Mouse (Mus musculus): Measurements from ENCODE around the gene Necab2.

Necab2 gene

DNA sequence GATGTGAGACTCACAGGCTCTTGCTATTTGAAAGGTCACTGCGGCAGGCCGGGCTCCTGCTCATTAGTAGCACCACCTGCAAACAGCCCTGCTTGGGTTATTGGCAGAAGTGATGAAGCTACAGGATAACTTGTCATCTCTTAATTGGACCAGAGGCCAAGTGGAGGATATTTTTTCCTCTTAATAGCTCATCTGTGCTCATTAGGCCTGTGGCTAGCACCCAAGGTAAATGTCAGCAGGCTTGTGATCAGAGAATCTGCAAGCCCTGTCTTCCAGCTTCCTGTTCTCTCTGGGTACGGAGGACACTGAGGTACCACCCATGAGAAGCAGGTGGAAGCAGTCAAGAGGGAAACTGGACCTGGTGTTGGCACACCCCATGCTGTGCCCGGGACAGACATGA lies 4.6 kb downstream of the Necab2 start:
- DNase-seq (ENCODE audit: low read depth, low spot score) = no peak

- no peak for DNase-seq (ENCODE audit: low read depth, low spot score)
Observed at GRCm38 (mm10) chr8:119452919-119453318, 6.4 kb downstream of the Necab2 start.

DNA sequence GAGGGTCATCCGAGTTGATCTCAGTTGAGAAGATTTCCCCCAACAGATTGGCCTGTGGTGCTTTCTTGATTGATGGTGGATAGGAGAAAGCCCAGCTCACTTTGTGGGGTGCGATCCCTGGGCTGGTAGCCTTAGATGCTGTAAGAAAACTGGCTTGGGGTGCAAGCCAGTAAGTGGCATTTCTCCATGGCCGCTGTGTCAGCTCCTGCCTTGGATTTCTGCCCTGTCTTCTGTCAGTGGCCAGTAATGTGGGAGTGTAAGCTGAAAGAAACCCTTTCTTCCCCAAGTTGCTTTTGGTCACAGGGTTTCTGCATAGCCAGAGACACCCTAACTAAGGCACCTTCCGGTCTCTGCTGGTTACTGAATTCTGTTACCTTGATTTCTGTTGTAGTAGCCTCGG lies 9.5 kb downstream of the Necab2 start:
- DNase-seq (ENCODE audit: low read depth, low spot score) = no peak

DNA sequence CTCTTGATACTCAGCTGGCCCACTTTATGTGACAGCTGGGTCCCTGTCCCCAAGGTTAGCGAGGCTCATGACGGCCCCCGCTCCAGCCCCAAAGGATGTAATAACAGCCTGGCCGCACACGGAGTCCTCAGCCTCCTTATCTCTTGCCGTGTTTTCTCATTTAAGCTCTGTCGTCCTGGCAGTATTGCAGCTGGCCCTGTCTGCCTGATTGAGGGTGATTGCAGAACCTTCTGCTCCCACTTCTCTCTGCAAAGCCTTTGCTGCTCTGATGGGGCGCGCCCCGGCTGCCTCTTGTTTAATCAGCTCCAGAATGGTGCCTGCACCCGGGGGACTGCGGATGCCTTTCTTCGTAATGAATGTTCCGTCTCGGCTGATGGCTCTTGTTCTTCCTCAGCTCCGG lies 13.2 kb downstream of the Necab2 start:
- DNase-seq (ENCODE audit: low read depth, low spot score) = no peak

GRCm38 (mm10) chr8:119461356-119461755 lies 14.8 kb downstream of the Necab2 start:
- no peak for DNase-seq (ENCODE audit: low read depth, low spot score)

DNA sequence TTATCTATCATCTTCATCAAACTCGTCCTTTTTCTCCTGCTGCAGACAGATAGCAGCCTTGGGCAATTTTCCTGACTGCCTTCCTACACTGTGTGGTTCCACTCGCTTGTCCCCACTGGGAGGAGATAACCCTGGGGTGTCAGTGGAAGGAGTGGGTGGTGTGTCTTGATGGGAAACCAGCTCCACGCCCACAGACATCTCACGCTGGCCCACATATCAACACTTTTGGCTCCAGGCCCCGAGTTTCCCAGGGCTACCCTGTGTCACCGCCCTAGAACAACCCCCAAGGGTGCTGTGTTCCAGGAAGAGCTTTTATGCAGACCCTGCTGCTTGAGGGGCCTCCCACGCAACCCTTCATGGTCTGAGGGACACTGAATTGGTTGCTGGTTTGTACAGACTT lies 17.2 kb downstream of the Necab2 start:
- DNase-seq (ENCODE audit: low read depth, low spot score) = no peak

DNA sequence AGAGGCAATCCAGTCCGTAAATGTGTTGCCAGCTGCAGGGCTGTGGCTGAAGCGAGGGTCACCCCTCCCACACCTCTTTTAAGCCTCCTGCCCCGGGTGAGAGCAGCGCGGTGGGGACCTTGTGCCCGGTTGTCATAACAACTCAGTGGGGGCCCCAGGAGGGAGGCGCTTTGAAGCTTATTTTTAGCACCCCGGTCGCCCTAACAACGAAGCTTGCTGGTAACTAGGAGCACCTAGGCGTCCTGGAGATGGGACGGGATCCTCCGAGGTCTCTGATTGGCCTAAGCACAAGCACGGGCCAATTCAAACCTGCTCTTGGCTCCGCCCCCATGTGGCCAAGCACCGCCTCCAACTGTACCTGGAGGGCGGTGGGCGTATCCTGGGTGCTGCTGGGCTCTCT lies 19.6 kb downstream of the Necab2 start:
- DNase-seq (ENCODE audit: low read depth, low spot score) = no peak

DNA sequence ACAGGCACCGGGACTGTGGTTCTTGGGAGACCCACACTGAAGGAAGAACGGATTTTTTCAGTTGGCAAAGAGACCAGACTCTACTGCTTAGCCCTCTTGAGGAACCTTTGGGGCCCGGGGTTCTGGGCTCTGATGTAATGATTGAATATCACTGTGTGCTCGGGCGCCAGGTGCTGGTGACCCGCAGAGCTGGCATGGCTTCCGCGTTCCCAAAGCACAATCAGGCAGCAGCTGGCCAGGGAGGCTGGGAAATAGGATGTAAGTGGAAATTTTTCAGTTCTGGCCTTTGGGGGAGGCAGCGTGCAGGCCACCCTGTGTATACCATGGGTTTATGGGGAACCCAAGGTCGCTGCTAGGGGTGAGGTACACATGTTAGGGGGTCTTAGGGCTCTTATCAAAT lies 20.3 kb downstream of the Necab2 start:
- no peak for DNase-seq (ENCODE audit: low read depth, low spot score)

- DNase-seq (ENCODE audit: low read depth, low spot score) = no peak
Observed at GRCm38 (mm10) chr8:119468091-119468490, 21.6 kb downstream of the Necab2 start.

- no peak for DNase-seq (ENCODE audit: low read depth, low spot score)
Observed at GRCm38 (mm10) chr8:119478684-119479083, 32.2 kb downstream of the Necab2 start.

GRCm38 (mm10) chr8:119484145-119484896 lies 37.8 kb downstream of the Necab2 start:
- no peak for DNase-seq (ENCODE audit: low read depth, low spot score)

- DNase-seq (ENCODE audit: low read depth, low spot score) = no peak
Observed at GRCm38 (mm10) chr8:119487093-119487492, 40.6 kb downstream of the Necab2 start.

- peak; percentile 82 for DNase-seq (ENCODE audit: low read depth, low spot score)
Observed at GRCm38 (mm10) chr8:119496848-119497247, 50.3 kb downstream of the Necab2 start.

DNA sequence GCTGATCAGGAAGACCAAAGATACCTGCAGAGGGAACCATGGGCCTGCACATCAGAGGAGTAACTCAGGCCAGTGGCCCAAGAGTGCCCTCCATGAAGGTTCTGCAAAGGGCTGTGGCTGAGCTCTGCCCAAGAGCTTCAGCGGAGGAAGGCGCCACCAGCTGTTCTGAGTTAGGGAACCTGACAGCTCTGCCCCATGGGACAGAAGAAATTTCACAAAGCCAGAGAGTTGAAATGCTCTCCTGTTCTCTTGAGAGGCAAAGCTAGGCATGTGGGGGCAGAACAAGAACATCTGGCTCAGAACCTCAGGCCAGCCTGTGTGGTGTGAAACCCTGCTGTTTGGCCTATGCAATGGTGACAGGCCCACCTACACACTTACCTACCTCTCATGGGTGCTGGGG lies 53.3 kb downstream of the Necab2 start:
- DNase-seq (ENCODE audit: low read depth, low spot score) = no peak

DNA sequence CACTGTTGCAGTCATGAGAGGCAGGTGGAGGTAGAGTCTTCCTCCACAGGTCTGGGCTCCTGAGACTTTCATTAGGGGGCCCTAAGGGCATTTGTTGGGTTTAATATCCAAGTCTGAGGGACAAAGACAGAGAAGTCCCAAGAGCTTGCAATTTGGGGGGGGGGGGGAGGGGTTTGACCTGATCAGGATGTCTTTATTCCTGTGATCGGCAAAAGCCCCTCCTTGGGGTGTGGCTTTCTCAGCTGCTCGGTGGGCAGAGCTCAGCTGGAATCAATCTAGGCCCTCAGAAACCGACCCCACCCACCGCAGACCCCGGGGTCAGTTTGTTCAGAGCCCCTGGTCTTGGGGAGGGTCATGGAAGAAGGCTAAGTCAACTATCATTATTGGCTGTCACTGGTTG lies 55.1 kb downstream of the Necab2 start, which contains the start of gene Slc38a8:
Gene Slc38a8 (minus strand): TSS at position 101 of the 400 bp plus-strand sequence.
- no peak for DNase-seq (ENCODE audit: low read depth, low spot score)

DNA sequence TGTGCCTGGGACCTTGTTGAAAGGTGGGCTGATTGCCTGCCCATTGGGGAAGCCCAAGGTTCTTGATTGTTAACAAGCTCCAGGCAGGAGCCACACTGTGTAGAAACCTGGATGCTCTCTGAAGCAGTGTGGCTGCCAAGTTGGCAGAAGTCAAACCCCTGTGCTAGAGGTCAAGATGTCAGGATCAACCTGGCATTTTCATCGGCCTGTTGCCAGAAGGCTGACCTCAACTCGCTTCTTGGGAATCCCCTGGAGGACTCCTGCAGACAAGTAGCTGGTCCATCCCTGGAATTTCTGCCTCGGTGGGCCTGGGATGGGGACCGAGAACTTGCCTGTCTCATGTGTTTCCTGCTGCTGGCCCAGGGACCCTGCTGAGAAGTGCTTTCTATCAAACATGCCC lies 55.6 kb downstream of the Necab2 start:
- DNase-seq (ENCODE audit: low read depth, low spot score) = no peak

DNA sequence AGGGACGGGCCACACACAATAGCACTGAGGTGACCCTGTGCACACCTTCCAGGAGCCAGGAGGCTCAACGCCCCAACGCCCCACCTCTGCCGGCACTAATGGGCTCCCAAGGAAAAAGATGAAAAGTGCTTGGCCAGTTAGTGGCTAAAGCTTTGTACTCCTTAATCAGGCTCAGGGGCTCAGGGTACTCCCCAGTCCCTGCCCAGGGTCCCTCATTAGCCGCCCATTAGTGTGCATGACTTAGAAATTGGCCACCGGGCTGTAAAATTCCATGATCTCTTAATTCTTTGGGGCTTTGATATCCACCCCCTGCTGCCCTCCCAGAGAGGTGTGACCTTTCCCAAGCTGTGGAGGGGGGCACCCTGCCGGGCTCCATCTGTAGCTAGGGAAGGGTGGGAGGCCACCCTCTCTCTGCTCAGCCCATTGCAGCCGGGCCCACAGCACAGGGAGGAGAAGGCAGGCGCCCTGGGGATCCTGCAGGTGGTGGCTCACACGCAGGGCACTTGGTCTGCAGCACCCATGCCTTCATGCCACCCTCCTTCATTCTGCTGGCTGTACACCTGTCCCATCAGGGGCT lies 56.8 kb downstream of the Necab2 start:
- DNase-seq (ENCODE audit: low read depth, low spot score) = no peak

GRCm38 (mm10) chr8:119505488-119505887 lies 59.0 kb downstream of the Necab2 start:
- no peak for DNase-seq (ENCODE audit: low read depth, low spot score)

- DNase-seq (ENCODE audit: low read depth, low spot score) = no peak
Observed at GRCm38 (mm10) chr8:119506106-119506505, 59.6 kb downstream of the Necab2 start.

GRCm38 (mm10) chr8:119510471-119510870 lies 64.0 kb downstream of the Necab2 start:
- DNase-seq (ENCODE audit: low read depth, low spot score) = no peak

GRCm38 (mm10) chr8:119511722-119512121 lies 65.2 kb downstream of the Necab2 start:
- DNase-seq (ENCODE audit: low read depth, low spot score) = no peak

DNA sequence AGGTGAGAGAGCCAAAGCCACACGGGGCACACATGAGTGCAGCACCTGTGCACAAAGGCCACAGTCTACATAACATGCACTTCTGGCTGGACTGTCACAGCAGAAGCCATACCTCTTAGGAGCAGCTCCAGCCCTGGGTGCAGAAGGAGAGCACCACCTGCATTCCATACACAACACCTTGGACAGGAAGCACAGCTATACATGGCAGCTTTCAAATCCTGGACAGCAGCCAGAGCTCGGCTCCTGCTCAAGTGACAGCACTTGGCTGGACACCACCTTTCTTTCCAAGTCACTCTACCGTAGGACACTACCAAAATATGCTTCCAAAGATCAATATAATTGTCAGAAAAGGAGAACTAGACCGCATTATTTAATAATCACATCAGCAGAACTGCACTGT lies 66.9 kb downstream of the Necab2 start:
- DNase-seq (ENCODE audit: low read depth, low spot score) = no peak

DNA sequence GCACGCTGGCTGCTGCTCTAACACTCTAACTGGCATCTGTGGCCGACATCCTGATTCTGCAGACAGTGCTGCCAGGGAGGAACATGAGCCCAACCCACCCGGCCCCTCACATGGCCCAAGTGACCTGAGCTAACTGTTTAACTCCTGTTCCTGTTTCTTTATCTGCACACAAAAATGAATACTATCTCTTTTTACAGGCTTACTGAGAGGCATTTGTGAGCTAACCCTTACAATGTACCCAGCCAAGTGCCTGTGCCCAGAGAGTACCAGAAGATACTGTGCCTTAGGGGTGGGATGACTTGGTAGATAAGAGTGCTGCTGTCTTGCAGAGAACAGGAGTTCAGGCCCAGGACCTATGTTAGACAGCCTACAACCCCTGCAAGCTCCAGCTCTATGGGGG lies 68.4 kb downstream of the Necab2 start:
- no peak for DNase-seq (ENCODE audit: low read depth, low spot score)
